Comparison of ENCODE assay signal across 9 mouse cellular contexts in genomic region chr10:60577125-60577919, GRCm38 (mm10).
A peak's percentile ranks its signal among the peaks of the same experiment; 100 is the strongest.
DNase-seq lines count a peak whose midpoint lies in the region; ATAC-seq lines count a peak whose summit lies in the region.
"Had no signal": no experiment of that assay in that cellular context is flagged by ENCODE, and none has a peak within 500 bp of the region (broad histone marks: within the 10 kb centered on the region; RNA-seq: fewer than 3 reads in every experiment).

No protein-coding gene starts in this region.

- peaks cover 2% of the 10 kb centered on the region; the same call in 1 of the 2 replicates for H3K9me3 ChIP-seq in hindbrain, embryonic 16.5 days (ENCODE audit: control insufficient read depth, low read length)

- peak; percentile 71 for DNase-seq in testis, postnatal 10 days (ENCODE audit: low spot score)
- DNase-seq in testis, postnatal 14 days (ENCODE audit: low spot score) = no peak
- peak; percentile 18 for DNase-seq in gastrocnemius, adult 18-20 months (ENCODE audit: low spot score)
- DNase-seq in lung, adult 18-20 months = peak; percentile 69 to 75
- peak; percentile 83 to 87 for DNase-seq in spleen, postnatal 14 days (ENCODE audit: low spot score in 2 of 2)
- no peak for DNase-seq in left cerebral cortex, adult 11 months (ENCODE audit: low spot score)
- DNase-seq in right cerebral cortex, postnatal 14 days = no peak

- H3K36me3 ChIP-seq in hindbrain, embryonic 16.5 days (ENCODE audit: control insufficient read depth, insufficient read depth, low read length) = no peaks in the 10 kb centered on the region
- H3K36me3 ChIP-seq: limb, embryonic 12.5 days had no signal

- H3K4me3 ChIP-seq in hindbrain, embryonic 16.5 days (ENCODE audit: low read length) = no peak overlapping the region
- H3K4me3 ChIP-seq: limb, embryonic 12.5 days had no signal

- peaks cover 4% of the 10 kb centered on the region for H3K27me3 ChIP-seq in hindbrain, embryonic 16.5 days (replicated peaks; ENCODE audit: control insufficient read depth, insufficient read depth, low read length)

- peaks cover 5% of the 10 kb centered on the region for H3K4me1 ChIP-seq in hindbrain, embryonic 16.5 days (ENCODE audit: control insufficient read depth, insufficient read depth, low read depth, low read length)

- peak; percentile 53 for ATAC-seq in hindbrain, embryonic 16.5 days

- H3K27ac ChIP-seq in hindbrain, embryonic 16.5 days (ENCODE audit: low read depth, low read length) = no peak overlapping the region
- H3K27ac ChIP-seq: limb, embryonic 12.5 days had no signal

- WGBS in hindbrain, embryonic 16.5 days = 36% methylated on average over 13 of the region's 13 CpGs

- no peak overlapping the region for H3K4me2 ChIP-seq in hindbrain, embryonic 16.5 days (ENCODE audit: low read length)
- H3K4me2 ChIP-seq: limb, embryonic 12.5 days had no signal

- H3K9ac ChIP-seq in hindbrain, embryonic 16.5 days (ENCODE audit: low read depth, low read length) = no peak overlapping the region
- H3K9ac ChIP-seq: limb, embryonic 12.5 days had no signal

Comparison
In these comparisons a context has a peak if more than half of its experiments do, and no peak if none do; other contexts are left out.
1. DNase-seq: peak in testis, postnatal 10 days (single experiment), gastrocnemius, adult 18-20 months (single experiment), lung, adult 18-20 months (2 of 2) and spleen, postnatal 14 days (2 of 2); none in testis, postnatal 14 days (single experiment), left cerebral cortex, adult 11 months (single experiment) and right cerebral cortex, postnatal 14 days (single experiment).